Mouse (Mus musculus) erythroblast, embryonic 14.5 days (primary cell): Measurements from ENCODE around the gene Utrn.

Source experiments
- GATA1 ChIP-seq: IDR thresholded peaks from 2 replicates; pipeline ENCODE4 v1.6.1; 2012; ENCODE audit warnings: low read length, inconsistent platforms, mixed read lengths
- TAL1 ChIP-seq: IDR thresholded peaks from 3 replicates; pipeline ENCODE4 v1.6.1; 2012; ENCODE audit warnings: low read length, inconsistent platforms, mixed read lengths

GRCm38 (mm10) chr10:12813211-12813811, 55.9 kb downstream of the Utrn start:
- TF ChIP-seq TAL1 (no peak), GATA1 (no peak)
